Mouse (Mus musculus) stomach, postnatal 0 days (tissue): ENCODE measurements around the gene Zkscan17. TPM values are rescaled to one million over a fixed set of nuclear protein-coding genes. Genes with fewer than 3 reads are reported as not detected.

Source experiments
- ATAC-seq: fragments of 200-750 bp; cut with Nextera tagmentation; 2 replicates; pipeline ENCODE4 v1.8.0; 2017; ENCODE audit not compliant: low FRiP score, low TSS enrichment
- DNase-seq: peaks from one replicate; pipeline ENCODE4 v3.0.0-alpha.2; 2016; ENCODE audit warnings: low spot score
- H3K27ac ChIP-seq: fragments of 300-500 bp; sonication (generic); replicated peaks from 2 replicates; pipeline ENCODE4 v1.5.1; 2014; ENCODE audit warnings: mild to moderate bottlenecking, control low read depth
- H3K27me3 ChIP-seq: fragments of 300-500 bp; sonication (generic); 2 replicates; pipeline ENCODE4 v1.6.1; 2014; ENCODE audit warnings: low read length; ENCODE audit not compliant: control insufficient read depth, insufficient read depth
- H3K36me3 ChIP-seq: fragments of 300-500 bp; sonication (generic); 2 replicates; pipeline ENCODE4 v1.6.1; 2014; ENCODE audit warnings: low read length, mixed read lengths; ENCODE audit not compliant: control insufficient read depth, insufficient read depth
- H3K4me1 ChIP-seq: fragments of 300-500 bp; sonication (generic); replicated peaks from 2 replicates; pipeline ENCODE4 v1.6.1; 2014; ENCODE audit warnings: antibody characterized with exemption; ENCODE audit not compliant: control insufficient read depth, insufficient read depth
- H3K4me2 ChIP-seq: fragments of 300-500 bp; sonication (generic); replicated peaks from 2 replicates; pipeline ENCODE4 v1.6.1; 2014; ENCODE audit warnings: low read depth, mild to moderate bottlenecking, control low read depth, moderate library complexity
- H3K4me3 ChIP-seq: fragments of 300-500 bp; sonication (generic); 2 replicates; pipeline ENCODE4 v1.5.1; 2014; ENCODE audit warnings: low read depth, low read length, control low read depth
- H3K9ac ChIP-seq: fragments of 300-500 bp; sonication (generic); 2 replicates; pipeline ENCODE4 v1.6.1; 2014; ENCODE audit warnings: mild to moderate bottlenecking, low read length, control low read depth, mixed read lengths
- H3K9me3 ChIP-seq: fragments of 300-500 bp; sonication (generic); 2 replicates; pipeline ENCODE4 v1.6.1; 2016; ENCODE audit warnings: low read length; ENCODE audit not compliant: control insufficient read depth
- CTCF ChIP-seq: IDR thresholded peaks from 2 replicates; pipeline ENCODE4 v1.5.1; 2016; ENCODE audit warnings: antibody characterized with exemption, low read depth, mild to moderate bottlenecking, moderate library complexity
- EP300 ChIP-seq: optimal IDR thresholded peaks from 2 replicates; pipeline ENCODE3; 2016; ENCODE audit warnings: antibody characterized with exemption
- WGBS: fragments of 180-500 bp; shearing (Covaris S2); extraction: QIAGEN DNeasy Blood & Tissue Kit; methylation state at CpG from one replicate; pipeline ENCODE4 v1.1.7; 2014; 5-methylcytosine and 5-hydroxymethylcytosine counted together
- polyA plus RNA-seq: library from polyadenylated mRNA; unstranded; fragments of >200 nt; fragmentation: Nextera tagmentation; extraction: Ambion mirVana; gene quantifications from 2 replicates; pipeline ENCODE4 v1.2.1, GENCODE M21; 2015

The Zkscan17 gene
- polyA plus RNA-seq, 1 experiment from 2014 or later, result 6.9 TPM

GRCm38 (mm10) chr11:59517441-59517840 lies 9.1 kb downstream of the Zkscan17 start:
- no peak for ATAC-seq

GRCm38 (mm10) chr11:59514789-59515188 lies 11.8 kb downstream of the Zkscan17 start:
- DNase-seq, result no peak
- H3K4me1 ChIP-seq, result no peaks in the 10 kb centered on the region
- TF ChIP-seq EP300 (no peak), CTCF (no peak)
- peak overlapping the region; percentile 24; the same call in 1 of the 2 replicates for H3K27ac ChIP-seq
- no peaks in the 10 kb centered on the region for H3K27me3 ChIP-seq
- no peaks in the 10 kb centered on the region for H3K9me3 ChIP-seq
- 48% methylated on average over 3 of the region's 3 CpGs for WGBS
- no peak overlapping the region for H3K4me3 ChIP-seq
- no peak for ATAC-seq
- no peaks in the 10 kb centered on the region for H3K36me3 ChIP-seq
- H3K4me2 ChIP-seq, result no peak overlapping the region
- H3K9ac ChIP-seq, result no peak overlapping the region

More at GRCm38 (mm10) chr11:59517441-59517840, 9.1 kb downstream of the Zkscan17 start:
- TF ChIP-seq CTCF, result no peak
- no peak for TF ChIP-seq EP300
- Histone ChIP-seq H3K27me3 (no peaks in the 10 kb centered on the region), H3K4me1 (no peaks in the 10 kb centered on the region), H3K4me3 (no peak overlapping the region), H3K4me2 (no peak overlapping the region), H3K9ac (no peak overlapping the region), H3K36me3 (no peaks in the 10 kb centered on the region), H3K9me3 (no peaks in the 10 kb centered on the region), H3K27ac (no peak overlapping the region)
- DNase-seq, result no peak
- 94% methylated on average over 1 of the region's 1 CpGs for WGBS

GRCm38 (mm10) chr11:59514381-59514780 lies 12.2 kb downstream of the Zkscan17 start:
- H3K9ac ChIP-seq, result no peak overlapping the region
- TF ChIP-seq EP300, result no peak
- TF ChIP-seq CTCF, result no peak
- H3K9me3 ChIP-seq, result no peaks in the 10 kb centered on the region
- H3K4me2 ChIP-seq, result no peak overlapping the region
- no peaks in the 10 kb centered on the region for H3K27me3 ChIP-seq
- no peak for DNase-seq
- H3K36me3 ChIP-seq, result no peaks in the 10 kb centered on the region
- no peak for ATAC-seq
- no peak overlapping the region for H3K4me3 ChIP-seq
- H3K4me1 ChIP-seq, result no peaks in the 10 kb centered on the region
- WGBS, result 59% methylated on average over 6 of the region's 6 CpGs
- no peak overlapping the region; the same call in 1 of the 2 replicates for H3K27ac ChIP-seq

DNA sequence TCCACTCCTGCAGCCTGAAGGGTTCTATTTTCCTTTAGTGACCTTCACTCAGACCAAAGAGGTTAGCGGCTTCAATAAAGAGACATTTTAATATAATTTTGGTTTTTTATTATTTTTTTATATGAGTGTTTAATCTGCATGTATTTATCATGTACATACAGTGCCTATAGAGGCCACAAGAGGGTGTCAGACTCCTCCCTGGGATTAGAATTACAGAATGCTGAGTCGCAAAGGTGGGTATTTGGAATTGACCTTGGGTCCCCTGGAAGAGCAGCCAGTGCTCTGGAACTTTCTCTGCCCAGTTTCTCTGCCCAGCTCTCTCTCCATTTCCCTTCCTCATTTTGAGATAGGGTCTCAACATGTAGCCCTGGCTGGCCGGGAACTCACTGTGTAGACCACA lies 13.0 kb downstream of the Zkscan17 start:
- 77% methylated on average over 3 of the region's 3 CpGs for WGBS
- DNase-seq, result no peak
- TF ChIP-seq CTCF (peak; percentile 59), EP300 (no peak)

GRCm38 (mm10) chr11:59512733-59513132 lies 13.8 kb downstream of the Zkscan17 start:
- WGBS, result 86% methylated on average over 10 of the region's 10 CpGs
- Histone ChIP-seq H3K9me3 (no peaks in the 10 kb centered on the region), H3K4me1 (no peaks in the 10 kb centered on the region), H3K4me2 (no peak overlapping the region), H3K9ac (no peak overlapping the region), H3K36me3 (no peaks in the 10 kb centered on the region), H3K4me3 (no peak overlapping the region), H3K27me3 (no peaks in the 10 kb centered on the region), H3K27ac (no peak overlapping the region)
- no peak for DNase-seq
- no peak for ATAC-seq
- TF ChIP-seq CTCF, result no peak

More for the DNA sequence above, 13.0 kb downstream of the Zkscan17 start:
- Histone ChIP-seq H3K4me3 (no peak overlapping the region), H3K4me2 (no peak overlapping the region), H3K27ac (no peak overlapping the region), H3K9me3 (no peaks in the 10 kb centered on the region), H3K36me3 (no peaks in the 10 kb centered on the region), H3K4me1 (no peaks in the 10 kb centered on the region), H3K27me3 (no peaks in the 10 kb centered on the region), H3K9ac (no peak overlapping the region)
- no peak for ATAC-seq

DNA sequence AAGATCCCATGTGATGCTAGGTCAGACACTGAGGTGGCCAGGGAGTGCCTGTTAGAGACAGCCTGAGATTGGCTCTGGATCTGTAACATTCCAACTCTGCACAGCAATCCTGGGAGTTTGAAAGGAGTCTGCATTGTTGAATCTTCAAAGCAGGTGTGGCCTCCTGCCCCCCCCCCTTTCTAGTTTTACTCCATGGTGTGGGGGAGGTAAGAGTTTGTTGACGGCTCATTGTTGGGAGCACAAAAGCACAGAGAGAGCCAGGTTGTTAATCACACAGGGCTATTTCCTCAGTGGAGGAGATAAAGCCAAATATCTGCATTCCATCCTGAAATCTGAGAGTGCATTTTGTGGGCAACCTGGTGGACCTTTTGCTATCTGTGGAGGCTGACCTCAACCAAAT lies 15.0 kb downstream of the Zkscan17 start:
- H3K36me3 ChIP-seq, result no peaks in the 10 kb centered on the region
- WGBS, result 67% methylated on average over 1 of the region's 1 CpGs
- H3K9ac ChIP-seq, result no peak overlapping the region
- H3K27ac ChIP-seq, result no peak overlapping the region
- H3K4me3 ChIP-seq, result no peak overlapping the region
- no peaks in the 10 kb centered on the region for H3K27me3 ChIP-seq
- no peak overlapping the region for H3K4me2 ChIP-seq
- TF ChIP-seq EP300, result no peak
- TF ChIP-seq CTCF, result no peak
- DNase-seq (no peak), ATAC-seq (no peak)
- H3K4me1 ChIP-seq, result peaks cover 6% of the 10 kb centered on the region; the same call in 1 of the 2 replicates
- no peaks in the 10 kb centered on the region for H3K9me3 ChIP-seq
